Comparison of ENCODE assay signal across 30 mouse cellular contexts in genomic region chr2:19235193-19235592, GRCm38 (mm10). TPM values are rescaled to one million over a fixed set of nuclear protein-coding genes. Genes with fewer than 3 reads are reported as not detected.
"Had no signal": no experiment of that assay in that cellular context is flagged by ENCODE, and none has a peak within 500 bp of the region (broad histone marks: within the 10 kb centered on the region; RNA-seq: fewer than 3 reads in every experiment).

No protein-coding gene starts in this region.

- H3K27ac ChIP-seq: heart, adult 2 months; hindbrain, embryonic 10.5 days; hindbrain, embryonic 12.5 days; hindbrain, embryonic 14.5 days; intestine, embryonic 15.5 days; layer of hippocampus, adult 2 months; left cerebral cortex, adult 2 months; limb, embryonic 10.5 days; limb, embryonic 12.5 days; liver, embryonic 13.5 days had no signal

- H3K9me3 ChIP-seq: intestine, embryonic 15.5 days; limb, embryonic 10.5 days; liver, embryonic 13.5 days had no signal

- H3K4me1 ChIP-seq: hindbrain, embryonic 10.5 days; hindbrain, embryonic 12.5 days; intestine, embryonic 15.5 days; limb, embryonic 10.5 days; limb, embryonic 12.5 days; liver, embryonic 13.5 days had no signal

- H3K4me2 ChIP-seq: heart, embryonic 11.5 days; hindbrain, embryonic 12.5 days; hindbrain, embryonic 14.5 days; intestine, embryonic 15.5 days; limb, embryonic 12.5 days; liver, embryonic 11.5 days; liver, embryonic 13.5 days had no signal

- H3K27me3 ChIP-seq: hindbrain, embryonic 12.5 days; intestine, embryonic 15.5 days; limb, embryonic 12.5 days; liver, embryonic 13.5 days had no signal

- H3K36me3 ChIP-seq: hindbrain, embryonic 10.5 days; hindbrain, embryonic 12.5 days; intestine, embryonic 15.5 days; limb, embryonic 10.5 days; limb, embryonic 12.5 days; liver, embryonic 13.5 days had no signal

- H3K4me3 ChIP-seq: heart, adult 2 months; hindbrain, embryonic 10.5 days; hindbrain, embryonic 12.5 days; intestine, embryonic 15.5 days; layer of hippocampus, adult 2 months; left cerebral cortex, adult 2 months; limb, embryonic 10.5 days; limb, embryonic 12.5 days; liver, embryonic 13.5 days had no signal

- DNase-seq: gastrocnemius, postnatal 14 days; gastrocnemius, postnatal 36 days; heart, adult 11 months; heart, adult 2 months; heart, postnatal 10 days; heart, postnatal 4 days; kidney, adult 18-20 months; kidney, adult 8-10 months; kidney, postnatal 10 days; kidney, postnatal 25 days; kidney, postnatal 4 days; liver; liver, embryonic 13.5 days had no signal

- H3K9ac ChIP-seq: hindbrain, embryonic 12.5 days; hindbrain, embryonic 14.5 days; intestine, embryonic 15.5 days; limb, embryonic 12.5 days; liver, embryonic 13.5 days had no signal

- ATAC-seq: hindbrain, embryonic 16.5 days; inflammation-experienced regulatory T-cells, adult 6 months; intestine, embryonic 15.5 days; intestine, postnatal 0 days had no signal

RNA-seq across cellular contexts. Expression of gene Armc3, which starts 36.1 kb away (rescaled TPM):
- total RNA-seq: gastrocnemius, adult 18-20 months; gastrocnemius, adult 8-10 months; gastrocnemius, postnatal 14 days; gastrocnemius, postnatal 36 days; heart, adult 2 months; heart, postnatal 10 days; heart, postnatal 25 days; heart, postnatal 4 days had no signal
- polyA plus RNA-seq: heart, embryonic 14.5 days; limb, embryonic 12.5 days had no signal
